Mouse (Mus musculus) hindbrain, embryonic 14.5 days (tissue): ENCODE results near the gene Mylk. TPM values are rescaled to one million over a fixed set of nuclear protein-coding genes. Genes with fewer than 3 reads are reported as not detected.

Experiments used
- ATAC-seq: fragments of 200-750 bp; cut with Nextera tagmentation; 2 replicates; pipeline ENCODE4 v1.8.0; 2017; ENCODE audit warnings: moderate number of reproducible peaks, mild to moderate bottlenecking, moderate TSS enrichment, moderate library complexity; ENCODE audit not compliant: low FRiP score
- DNase-seq: peaks from one replicate; pipeline ENCODE4 v3.0.0-alpha.2; 2015; ENCODE audit warnings: low spot score
- H3K27ac ChIP-seq: fragments of 300-500 bp; sonication (generic); 2 replicates; pipeline ENCODE4 v1.5.1; 2014; ENCODE audit warnings: mild to moderate bottlenecking, moderate library complexity
- H3K27me3 ChIP-seq: fragments of 300-500 bp; sonication (generic); 2 replicates; pipeline ENCODE4 v1.6.1; 2014; ENCODE audit warnings: mild to moderate bottlenecking, low read length, mixed read lengths; ENCODE audit not compliant: control insufficient read depth, insufficient read depth
- H3K36me3 ChIP-seq: fragments of 300-500 bp; sonication (generic); replicated peaks from 2 replicates; pipeline ENCODE4 v1.6.1; 2014; ENCODE audit not compliant: control insufficient read depth, insufficient read depth
- H3K4me1 ChIP-seq: fragments of 300-500 bp; sonication (generic); replicated peaks from 2 replicates; pipeline ENCODE4 v1.6.1; 2014; ENCODE audit warnings: antibody characterized with exemption, low read length, mixed read lengths; ENCODE audit not compliant: control insufficient read depth, insufficient read depth
- H3K4me2 ChIP-seq: fragments of 300-500 bp; sonication (generic); replicated peaks from 2 replicates; pipeline ENCODE4 v1.6.1; 2014; ENCODE audit warnings: mild to moderate bottlenecking, moderate library complexity
- H3K4me3 ChIP-seq: fragments of 300-500 bp; sonication (generic); replicated peaks from 2 replicates; pipeline ENCODE4 v1.5.1; 2014; ENCODE audit warnings: mild to moderate bottlenecking, low read length
- H3K9ac ChIP-seq: fragments of 300-500 bp; sonication (generic); 2 replicates; pipeline ENCODE4 v1.6.1; 2014
- H3K9me3 ChIP-seq: fragments of 300-500 bp; sonication (generic); 2 replicates; pipeline ENCODE4 v1.6.1; 2016; ENCODE audit warnings: low read length; ENCODE audit not compliant: control insufficient read depth
- WGBS: fragments of 180-500 bp; shearing (Covaris S2); extraction: QIAGEN DNeasy Blood & Tissue Kit; methylation state at CpG from one replicate; pipeline ENCODE4 v1.1.7; 2014; 5-methylcytosine and 5-hydroxymethylcytosine counted together
- polyA plus RNA-seq: library from polyadenylated mRNA; unstranded; fragments of >200 nt; fragmentation: Nextera tagmentation; extraction: Ambion mirVana; gene quantifications from 2 replicates; pipeline ENCODE4 v1.2.1, GENCODE M21; 2014

The Mylk gene
- polyA plus RNA-seq, 1 experiment from 2014 or later: 5.0 TPM

GRCm38 (mm10) chr16:34962322-34962721, 217.3 kb downstream of the Mylk start:
- H3K27me3 ChIP-seq: no peaks in the 10 kb centered on the region
- H3K4me2 ChIP-seq: no peak overlapping the region
- H3K9me3 ChIP-seq: no peaks in the 10 kb centered on the region
- H3K9ac ChIP-seq: no peak overlapping the region
- DNase-seq (no peak), ATAC-seq (no peak)
- peaks cover 8% of the 10 kb centered on the region; the same call in 1 of the 2 replicates for H3K4me1 ChIP-seq
- no peak overlapping the region for H3K27ac ChIP-seq
- H3K36me3 ChIP-seq: no peaks in the 10 kb centered on the region
- no peak overlapping the region for H3K4me3 ChIP-seq
- 85% methylated on average over 4 of the region's 4 CpGs for WGBS

DNA sequence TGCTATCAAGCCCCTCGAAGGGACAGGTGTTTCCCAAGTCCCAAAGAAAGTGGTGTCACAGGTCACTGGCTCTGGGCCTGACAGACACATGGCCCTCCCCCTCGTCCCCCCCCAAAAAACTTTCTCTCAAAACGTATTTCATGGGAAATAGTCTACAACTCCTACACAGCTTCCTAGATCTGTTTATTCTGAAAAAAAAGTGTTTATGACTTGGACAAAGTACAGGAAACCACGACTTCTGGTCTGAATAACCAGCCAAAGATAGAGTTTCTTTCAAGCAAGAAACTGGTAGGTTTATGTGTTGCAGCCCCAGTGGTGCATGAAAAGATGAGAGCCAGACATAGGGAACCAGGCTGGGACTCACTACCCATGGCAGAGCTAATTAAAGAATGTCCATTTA, 218.0 kb downstream of the Mylk start:
- Histone ChIP-seq H3K27ac (no peak overlapping the region), H3K4me3 (no peak overlapping the region), H3K27me3 (no peaks in the 10 kb centered on the region), H3K9me3 (no peaks in the 10 kb centered on the region), H3K4me2 (no peak overlapping the region), H3K4me1 (peaks cover 8% of the 10 kb centered on the region; the same call in 1 of the 2 replicates), H3K9ac (no peak overlapping the region), H3K36me3 (no peaks in the 10 kb centered on the region)
- WGBS: 78% methylated on average over 4 of the region's 4 CpGs
- ATAC-seq (no peak), DNase-seq (no peak)

DNA sequence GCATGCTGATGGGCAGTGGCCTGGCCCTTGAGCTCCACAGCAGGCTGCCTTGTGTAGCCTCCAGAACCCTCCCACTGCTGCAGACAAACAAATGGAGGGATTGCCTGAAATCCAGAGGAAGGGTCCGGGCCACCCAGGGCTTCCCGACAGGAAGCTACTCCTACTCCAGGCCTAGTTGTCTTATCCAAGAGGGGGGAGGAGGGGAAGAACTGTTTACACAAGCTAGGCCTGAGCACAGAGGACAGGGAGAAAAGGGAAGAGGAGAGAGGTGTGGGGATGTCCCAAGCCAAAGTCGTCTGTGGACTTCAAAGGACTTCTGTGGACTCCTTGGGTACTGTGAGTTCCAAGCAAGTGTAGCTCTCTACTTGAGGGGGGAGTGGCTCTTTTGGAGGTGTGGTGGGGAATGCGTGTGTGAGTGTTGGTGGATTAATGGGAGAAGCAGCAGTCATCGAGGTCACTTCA, 221.6 kb downstream of the Mylk start:
- ATAC-seq: no peak
- WGBS: 68% methylated on average over 5 of the region's 5 CpGs
- no peak overlapping the region for H3K4me2 ChIP-seq

DNA sequence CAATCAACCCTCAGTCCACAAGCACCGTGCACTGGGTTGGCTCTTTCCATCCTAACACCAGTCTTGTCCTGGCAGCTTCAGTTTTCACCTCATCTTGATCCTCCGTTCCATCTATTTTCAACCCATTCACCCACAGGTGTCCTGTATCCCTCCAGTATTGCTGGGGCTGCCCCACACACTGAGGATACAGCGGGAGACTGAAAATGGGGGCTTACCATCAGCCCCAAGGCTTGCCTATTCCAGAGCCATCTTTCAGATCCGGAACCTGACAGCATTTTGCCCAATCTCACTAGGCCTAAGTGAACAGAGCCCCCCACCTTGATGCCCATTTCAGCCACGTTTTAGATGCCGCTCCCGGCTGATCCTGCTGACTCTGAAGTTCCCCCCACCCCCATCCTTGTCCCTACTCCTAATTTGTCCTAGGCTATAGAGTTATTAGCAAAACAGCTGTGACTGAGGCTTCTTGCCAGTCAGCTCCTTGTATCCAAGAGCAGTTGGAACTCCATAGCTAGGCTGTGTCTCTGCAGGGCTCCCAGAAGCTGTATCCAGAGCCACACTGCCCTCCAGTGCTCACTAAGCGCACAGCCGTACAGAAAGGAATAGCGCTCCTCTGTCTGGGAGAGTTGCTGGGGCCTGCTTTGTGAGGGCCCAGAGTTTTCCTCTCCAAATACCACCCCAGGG, 222.2 kb downstream of the Mylk start:
- H3K4me2 ChIP-seq: no peak overlapping the region

More for the DNA sequence above, 221.6 kb downstream of the Mylk start:
- DNase-seq: no peak
- Histone ChIP-seq H3K36me3 (no peaks in the 10 kb centered on the region), H3K4me3 (no peak overlapping the region), H3K27me3 (no peaks in the 10 kb centered on the region), H3K9ac (no peak overlapping the region), H3K9me3 (no peaks in the 10 kb centered on the region), H3K27ac (no peak overlapping the region), H3K4me1 (no peaks in the 10 kb centered on the region; the same call in 1 of the 2 replicates)

DNA sequence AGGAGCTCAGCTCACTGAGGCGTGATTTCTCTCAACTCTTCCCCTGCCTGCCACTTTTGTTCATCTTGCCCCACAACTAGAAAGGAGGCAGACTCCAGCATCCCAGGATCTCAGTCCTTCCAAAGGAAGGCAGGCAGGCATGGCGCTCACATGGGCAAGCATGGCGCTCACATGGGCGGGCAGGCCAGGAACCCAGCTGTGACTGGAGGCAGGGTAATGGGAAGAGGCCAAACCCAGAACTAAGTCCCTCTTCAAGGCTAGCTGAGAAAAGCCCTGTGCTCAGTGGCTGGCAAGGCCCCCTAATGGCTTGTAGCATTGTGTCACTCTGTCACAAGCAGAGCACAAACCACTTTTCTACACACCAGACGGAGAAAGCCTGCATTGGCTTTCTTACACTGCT, 223.2 kb downstream of the Mylk start:
- Histone ChIP-seq H3K27ac (no peak overlapping the region), H3K9me3 (no peaks in the 10 kb centered on the region), H3K4me2 (no peak overlapping the region), H3K36me3 (no peaks in the 10 kb centered on the region), H3K4me3 (no peak overlapping the region), H3K9ac (no peak overlapping the region), H3K27me3 (no peaks in the 10 kb centered on the region), H3K4me1 (no peaks in the 10 kb centered on the region; the same call in 1 of the 2 replicates)
- DNase-seq (no peak), ATAC-seq (no peak)
- 60% methylated on average over 5 of the region's 5 CpGs for WGBS

More for the DNA sequence above, 222.2 kb downstream of the Mylk start:
- H3K9me3 ChIP-seq: no peaks in the 10 kb centered on the region
- ATAC-seq: peak; percentile 95
- no peaks in the 10 kb centered on the region; the same call in 1 of the 2 replicates for H3K4me1 ChIP-seq
- H3K36me3 ChIP-seq: no peaks in the 10 kb centered on the region
- no peak overlapping the region for H3K27ac ChIP-seq
- 48% methylated on average over 10 of the region's 10 CpGs for WGBS
- no peaks in the 10 kb centered on the region for H3K27me3 ChIP-seq
- H3K4me3 ChIP-seq: no peak overlapping the region
- DNase-seq: peak; percentile 89
- 0 out of 2 replicates have a peak overlapping the region, but pooled peaks have one; percentile 8 for H3K9ac ChIP-seq

GRCm38 (mm10) chr16:34972471-34972870, 227.5 kb downstream of the Mylk start:
- Histone ChIP-seq H3K9ac (no peak overlapping the region), H3K9me3 (no peaks in the 10 kb centered on the region), H3K27me3 (no peaks in the 10 kb centered on the region), H3K4me2 (no peak overlapping the region), H3K27ac (no peak overlapping the region), H3K4me3 (no peak overlapping the region), H3K36me3 (no peaks in the 10 kb centered on the region), H3K4me1 (no peaks in the 10 kb centered on the region)
- ATAC-seq (no peak), DNase-seq (no peak)
- 95% methylated on average over 12 of the region's 12 CpGs for WGBS

- ATAC-seq: no peak
- WGBS: 69% methylated on average over 2 of the region's 2 CpGs
Measured at GRCm38 (mm10) chr16:34975544-34975943, 230.5 kb downstream of the Mylk start.

DNA sequence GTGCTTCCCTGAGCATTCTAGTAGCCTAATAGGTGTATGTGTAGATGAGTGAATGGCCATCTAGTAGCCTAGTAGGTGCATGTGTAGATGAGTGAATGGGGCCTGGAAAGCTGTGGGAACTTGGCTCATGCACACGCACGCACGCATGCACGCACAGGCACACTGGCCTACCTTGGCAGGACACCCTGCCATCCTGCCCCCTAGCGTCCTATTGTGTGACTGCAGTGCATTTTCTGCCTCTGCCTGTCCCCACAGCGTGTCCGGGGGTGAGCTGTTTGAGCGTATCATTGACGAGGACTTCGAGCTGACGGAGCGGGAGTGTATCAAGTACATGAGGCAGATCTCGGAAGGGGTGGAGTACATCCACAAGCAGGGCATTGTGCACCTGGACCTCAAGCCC, 231.6 kb downstream of the Mylk start:
- no peak overlapping the region for H3K4me3 ChIP-seq
- DNase-seq: no peak

More at GRCm38 (mm10) chr16:34975544-34975943, 230.5 kb downstream of the Mylk start:
- Histone ChIP-seq H3K9ac (no peak overlapping the region), H3K4me2 (no peak overlapping the region), H3K9me3 (no peaks in the 10 kb centered on the region), H3K4me3 (no peak overlapping the region), H3K27me3 (no peaks in the 10 kb centered on the region), H3K27ac (no peak overlapping the region), H3K36me3 (no peaks in the 10 kb centered on the region), H3K4me1 (no peaks in the 10 kb centered on the region)
- no peak for DNase-seq

GRCm38 (mm10) chr16:34978018-34978417, 233.0 kb downstream of the Mylk start:
- Histone ChIP-seq H3K27me3 (no peaks in the 10 kb centered on the region), H3K9me3 (no peaks in the 10 kb centered on the region), H3K27ac (no peak overlapping the region), H3K9ac (no peak overlapping the region), H3K4me3 (no peak overlapping the region), H3K4me1 (no peaks in the 10 kb centered on the region), H3K4me2 (no peak overlapping the region), H3K36me3 (no peaks in the 10 kb centered on the region)
- DNase-seq (no peak), ATAC-seq (no peak)
- 96% methylated on average over 7 of the region's 7 CpGs for WGBS

More for the DNA sequence above, 231.6 kb downstream of the Mylk start:
- no peak for ATAC-seq
- Histone ChIP-seq H3K36me3 (no peaks in the 10 kb centered on the region), H3K4me2 (no peak overlapping the region), H3K4me1 (no peaks in the 10 kb centered on the region), H3K9ac (no peak overlapping the region), H3K9me3 (no peaks in the 10 kb centered on the region), H3K27ac (no peak overlapping the region), H3K27me3 (no peaks in the 10 kb centered on the region)
- WGBS: 83% methylated on average over 13 of the region's 13 CpGs
